Mouse (Mus musculus): Measurements from ENCODE around the gene Trak1. TPM values are rescaled to one million over a fixed set of nuclear protein-coding genes. Genes with fewer than 3 reads are reported as not detected.
A peak's percentile ranks its signal among the peaks of the same experiment; 100 is the strongest.

Trak1 gene
- polyA plus RNA-seq, 1 experiment from 2014 or later, result 18.2 TPM

DNA sequence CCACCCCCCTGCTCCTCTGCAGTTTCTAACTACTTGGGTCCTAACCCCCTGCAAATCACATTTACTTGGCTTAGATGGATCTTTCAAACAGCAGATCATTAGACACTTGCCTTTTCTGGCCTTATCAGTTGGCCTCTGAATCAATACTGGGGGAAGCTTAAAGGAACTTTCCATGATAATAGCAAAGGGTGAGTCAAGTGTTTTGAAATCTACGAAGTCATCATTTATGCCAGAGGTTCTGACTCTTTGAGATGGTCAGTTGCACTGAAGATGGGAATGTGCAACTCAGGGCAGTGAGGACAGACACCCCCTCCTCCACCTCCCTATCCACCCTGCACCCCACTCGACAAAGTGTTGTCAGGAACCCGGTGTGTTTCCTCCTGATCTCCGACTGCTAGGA, 108.5 kb downstream of the Trak1 start:
- Histone ChIP-seq H3K9me3 (no peaks in the 10 kb centered on the region), H3K4me3 (no peak overlapping the region), H3K4me1 (peaks cover 7% of the 10 kb centered on the region), H3K36me3 (no peaks in the 10 kb centered on the region; the same call in 1 of the 2 replicates), H3K27ac (no peak overlapping the region), H3K27me3 (ENCODE audit: insufficient read depth, poor library complexity, severe bottlenecking) (no peaks in the 10 kb centered on the region)
- WGBS, result 95% methylated on average over 4 of the region's 4 CpGs
- no peak for DNase-seq (ENCODE audit: low spot score)

- Histone ChIP-seq H3K27me3 (ENCODE audit: insufficient read depth, poor library complexity, severe bottlenecking) (no peaks in the 10 kb centered on the region), H3K4me1 (peaks cover 10% of the 10 kb centered on the region), H3K36me3 (0 out of 2 replicates have a peak, but pooled peaks cover 2% of the 10 kb centered on the region), H3K4me3 (no peak overlapping the region), H3K27ac (no peak overlapping the region), H3K9me3 (no peaks in the 10 kb centered on the region)
- DNase-seq (ENCODE audit: low spot score), result no peak
- 77% methylated on average over 12 of the region's 12 CpGs for WGBS
These were observed 116.9 kb downstream of the Trak1 start for GRCm38 (mm10) chr9:121414237-121414636.

- Histone ChIP-seq H3K36me3 (0 out of 2 replicates have a peak, but pooled peaks cover 2% of the 10 kb centered on the region), H3K27me3 (ENCODE audit: insufficient read depth, poor library complexity, severe bottlenecking) (no peaks in the 10 kb centered on the region), H3K4me1 (peaks cover 14% of the 10 kb centered on the region), H3K9me3 (no peaks in the 10 kb centered on the region), H3K4me3 (no peak overlapping the region), H3K27ac (no peak overlapping the region)
- DNase-seq (ENCODE audit: low spot score), result no peak
- WGBS, result 82% methylated on average over 19 of the region's 19 CpGs
These were observed 118.4 kb downstream of the Trak1 start for GRCm38 (mm10) chr9:121415626-121416241.

- 83% methylated on average over 5 of the region's 5 CpGs for WGBS
These were observed 119.2 kb downstream of the Trak1 start for GRCm38 (mm10) chr9:121416460-121416859.

DNA sequence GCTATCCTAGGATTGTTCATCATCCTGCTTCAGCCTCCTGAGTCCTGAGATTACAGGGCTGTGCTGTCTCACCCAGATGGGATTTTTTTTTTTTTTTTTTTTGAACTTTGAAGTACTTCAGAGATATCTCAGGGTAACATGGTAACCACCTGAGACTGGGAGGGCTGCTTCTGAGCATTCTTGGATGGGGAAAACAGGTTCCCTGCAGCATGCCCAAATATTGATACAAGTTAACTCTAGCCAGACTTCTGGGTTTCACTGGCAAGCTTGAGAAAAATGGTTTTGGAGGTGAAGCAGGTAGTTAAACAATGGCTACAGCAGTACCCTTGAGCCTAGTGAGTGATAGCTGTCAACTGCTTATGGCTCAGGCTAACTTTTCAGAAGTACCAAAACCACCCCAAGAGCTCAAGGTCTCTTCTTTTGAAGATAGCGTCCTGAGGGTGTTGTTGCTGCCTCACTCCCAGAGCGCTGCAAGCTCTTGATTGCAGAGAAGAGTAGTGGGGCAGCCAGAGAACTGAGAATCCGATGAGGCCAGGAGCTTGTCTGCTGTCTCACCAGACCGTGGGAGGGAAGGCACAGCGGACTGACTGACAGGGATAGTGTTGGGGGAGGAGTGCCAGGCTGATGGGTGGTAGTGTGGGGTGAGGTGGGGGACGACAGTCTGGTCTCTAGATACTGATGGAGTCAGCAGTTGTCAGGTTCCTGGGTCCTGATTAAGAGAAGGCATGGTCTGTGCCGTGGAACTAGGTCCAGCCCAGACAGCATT, 119.8 kb downstream of the Trak1 start:
- H3K36me3 ChIP-seq, result 0 out of 2 replicates have a peak, but pooled peaks cover 2% of the 10 kb centered on the region
- H3K9me3 ChIP-seq, result no peaks in the 10 kb centered on the region
- no peak overlapping the region for H3K4me3 ChIP-seq
- no peaks in the 10 kb centered on the region for H3K27me3 ChIP-seq (ENCODE audit: insufficient read depth, poor library complexity, severe bottlenecking)
- WGBS, result 56% methylated on average over 7 of the region's 7 CpGs
- peaks cover 20% of the 10 kb centered on the region for H3K4me1 ChIP-seq
- H3K27ac ChIP-seq, result no peak overlapping the region
- DNase-seq (ENCODE audit: low spot score), result no peak

More at GRCm38 (mm10) chr9:121416460-121416859, 119.2 kb downstream of the Trak1 start:
- 0 out of 2 replicates have a peak, but pooled peaks cover 2% of the 10 kb centered on the region for H3K36me3 ChIP-seq
- peaks cover 14% of the 10 kb centered on the region for H3K4me1 ChIP-seq
- no peak overlapping the region for H3K27ac ChIP-seq
- no peak overlapping the region for H3K4me3 ChIP-seq
- H3K27me3 ChIP-seq (ENCODE audit: insufficient read depth, poor library complexity, severe bottlenecking), result no peaks in the 10 kb centered on the region
- no peaks in the 10 kb centered on the region for H3K9me3 ChIP-seq
- no peak for DNase-seq (ENCODE audit: low spot score)

GRCm38 (mm10) chr9:121419011-121419410, 121.7 kb downstream of the Trak1 start:
- no peak overlapping the region for H3K27ac ChIP-seq
- no peak for DNase-seq (ENCODE audit: low spot score)
- peaks cover 27% of the 10 kb centered on the region for H3K4me1 ChIP-seq
- H3K36me3 ChIP-seq, result no peaks in the 10 kb centered on the region
- H3K4me3 ChIP-seq, result no peak overlapping the region
- H3K9me3 ChIP-seq, result no peaks in the 10 kb centered on the region
- WGBS, result 83% methylated on average over 3 of the region's 3 CpGs
- H3K27me3 ChIP-seq (ENCODE audit: insufficient read depth, poor library complexity, severe bottlenecking), result no peaks in the 10 kb centered on the region

DNA sequence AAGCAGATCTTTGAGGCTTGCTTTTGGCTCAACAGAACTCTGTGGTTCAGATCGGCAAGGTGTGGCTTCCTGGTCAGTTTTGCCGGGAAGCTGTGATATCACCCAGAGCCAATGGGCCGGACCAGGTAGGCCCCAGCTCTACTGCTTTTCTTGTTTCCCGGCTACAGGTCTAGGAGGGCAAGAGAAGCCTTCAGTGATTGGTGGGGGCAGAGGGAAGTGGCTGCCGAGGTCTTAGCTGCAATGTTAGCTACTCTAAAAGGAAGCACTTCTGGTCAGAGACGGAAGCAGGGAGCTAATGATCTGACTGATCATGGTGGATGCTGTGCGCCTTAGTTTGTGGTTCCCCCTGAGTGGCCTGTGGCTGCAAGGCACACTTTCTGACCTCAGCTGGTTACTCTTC, 122.3 kb downstream of the Trak1 start:
- no peaks in the 10 kb centered on the region for H3K27me3 ChIP-seq (ENCODE audit: insufficient read depth, poor library complexity, severe bottlenecking)
- no peaks in the 10 kb centered on the region for H3K36me3 ChIP-seq
- H3K27ac ChIP-seq, result no peak overlapping the region
- H3K4me3 ChIP-seq, result no peak overlapping the region
- H3K9me3 ChIP-seq, result no peaks in the 10 kb centered on the region
- H3K4me1 ChIP-seq, result peaks cover 27% of the 10 kb centered on the region
- DNase-seq (ENCODE audit: low spot score), result no peak
- 79% methylated on average over 7 of the region's 7 CpGs for WGBS

GRCm38 (mm10) chr9:121420817-121421216, 123.5 kb downstream of the Trak1 start:
- Histone ChIP-seq H3K4me1 (peaks cover 31% of the 10 kb centered on the region), H3K27me3 (ENCODE audit: insufficient read depth, poor library complexity, severe bottlenecking) (no peaks in the 10 kb centered on the region), H3K27ac (no peak overlapping the region), H3K36me3 (no peaks in the 10 kb centered on the region), H3K4me3 (no peak overlapping the region), H3K9me3 (no peaks in the 10 kb centered on the region)
- WGBS, result 88% methylated on average over 6 of the region's 6 CpGs
- DNase-seq (ENCODE audit: low spot score), result no peak

DNA sequence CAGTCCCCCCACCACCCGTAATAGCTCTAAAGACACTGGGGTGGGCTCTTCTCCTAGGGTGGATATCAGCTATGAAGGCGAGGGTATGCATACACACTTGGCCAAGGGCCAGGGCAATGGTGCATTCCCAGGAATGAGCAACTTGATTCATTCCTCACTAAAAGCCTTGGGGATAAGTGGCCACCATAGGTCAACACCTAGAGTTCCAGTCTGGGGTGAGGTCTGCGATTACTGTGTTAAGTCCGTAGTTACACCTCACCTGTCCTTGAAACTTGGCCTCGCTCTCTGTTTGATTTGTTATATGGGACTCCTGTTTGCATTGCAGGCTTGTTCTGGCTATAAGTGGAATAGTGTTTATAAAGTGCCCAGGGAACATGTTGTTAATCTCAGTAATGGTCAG, 125.1 kb downstream of the Trak1 start:
- Histone ChIP-seq H3K4me1 (peaks cover 40% of the 10 kb centered on the region), H3K27ac (no peak overlapping the region), H3K4me3 (no peak overlapping the region), H3K36me3 (no peaks in the 10 kb centered on the region), H3K27me3 (ENCODE audit: insufficient read depth, poor library complexity, severe bottlenecking) (no peaks in the 10 kb centered on the region), H3K9me3 (no peaks in the 10 kb centered on the region)
- 83% methylated on average over 5 of the region's 5 CpGs for WGBS
- DNase-seq (ENCODE audit: low spot score), result no peak

- WGBS, result 81% methylated on average over 6 of the region's 6 CpGs
- Histone ChIP-seq H3K4me1 (peaks cover 47% of the 10 kb centered on the region), H3K36me3 (no peaks in the 10 kb centered on the region), H3K27ac (no peak overlapping the region), H3K4me3 (no peak overlapping the region), H3K9me3 (no peaks in the 10 kb centered on the region), H3K27me3 (ENCODE audit: insufficient read depth, poor library complexity, severe bottlenecking) (no peaks in the 10 kb centered on the region)
- DNase-seq (ENCODE audit: low spot score), result no peak
These were observed 126.3 kb downstream of the Trak1 start for GRCm38 (mm10) chr9:121423621-121424020.

GRCm38 (mm10) chr9:121424281-121425164, 127.2 kb downstream of the Trak1 start:
- H3K27ac ChIP-seq, result no peak overlapping the region
- no peak overlapping the region for H3K4me3 ChIP-seq
- no peaks in the 10 kb centered on the region for H3K9me3 ChIP-seq
- H3K27me3 ChIP-seq (ENCODE audit: insufficient read depth, poor library complexity, severe bottlenecking), result no peaks in the 10 kb centered on the region
- DNase-seq (ENCODE audit: low spot score), result no peak
- peaks cover 50% of the 10 kb centered on the region for H3K4me1 ChIP-seq
- no peaks in the 10 kb centered on the region for H3K36me3 ChIP-seq
- 89% methylated on average over 16 of the region's 16 CpGs for WGBS

GRCm38 (mm10) chr9:121426451-121426850, 129.1 kb downstream of the Trak1 start:
- no peak for DNase-seq (ENCODE audit: low spot score)

GRCm38 (mm10) chr9:121426902-121427301, 129.6 kb downstream of the Trak1 start:
- H3K4me1 ChIP-seq, result peaks cover 63% of the 10 kb centered on the region
- H3K9me3 ChIP-seq, result no peaks in the 10 kb centered on the region
- H3K36me3 ChIP-seq, result no peaks in the 10 kb centered on the region
- 85% methylated on average over 5 of the region's 5 CpGs for WGBS
- no peaks in the 10 kb centered on the region for H3K27me3 ChIP-seq (ENCODE audit: insufficient read depth, poor library complexity, severe bottlenecking)
- DNase-seq (ENCODE audit: low spot score), result no peak
- peak overlapping the region; percentile 17 for H3K27ac ChIP-seq
- no peak overlapping the region for H3K4me3 ChIP-seq

More at GRCm38 (mm10) chr9:121426451-121426850, 129.1 kb downstream of the Trak1 start:
- 50% methylated on average over 3 of the region's 3 CpGs for WGBS
- Histone ChIP-seq H3K36me3 (no peaks in the 10 kb centered on the region), H3K9me3 (no peaks in the 10 kb centered on the region), H3K27me3 (ENCODE audit: insufficient read depth, poor library complexity, severe bottlenecking) (no peaks in the 10 kb centered on the region), H3K4me1 (peaks cover 64% of the 10 kb centered on the region), H3K4me3 (no peak overlapping the region), H3K27ac (no peak overlapping the region)

Measured in heart, embryonic 10.5 days (tissue).